Mouse (Mus musculus) CH12.LX (cell line): ENCODE results near the gene Glt1d1.

Experiments used
- CTCF ChIP-seq, 2 experiments: IDR thresholded peaks in 1 of 2; conservative IDR thresholded peaks in 1 of 2; 2 replicates each; pipeline ENCODE4 v1.5.1; 2011 to 2012; ENCODE audit warnings: low read depth in 2 of 2, low read length in 2 of 2, improper control_type of control experiment in 1 of 2, inconsistent platforms in 1 of 2, mild to moderate bottlenecking in 1 of 2, moderate library complexity in 1 of 2
- HCFC1 ChIP-seq: IDR thresholded peaks from 2 replicates; pipeline ENCODE4 v1.6.1; 2012; ENCODE audit warnings: low read depth, mild to moderate bottlenecking, inconsistent platforms, low read length, improper control_type of control experiment
- MAX ChIP-seq: IDR thresholded peaks from 2 replicates; pipeline ENCODE4 v1.6.1; 2011; ENCODE audit warnings: low read length, improper control_type of control experiment
- POLR2A ChIP-seq: IDR thresholded peaks from 2 replicates; pipeline ENCODE4 v1.6.1; 2011; ENCODE audit warnings: low read depth, mild to moderate bottlenecking, improper control_type of control experiment, low read length
- POLR2AphosphoS2 ChIP-seq: IDR thresholded peaks from 2 replicates; pipeline ENCODE4 v1.6.1; 2011; ENCODE audit warnings: low read depth, low read length, improper control_type of control experiment

GRCm38 (mm10) chr5:127624427-127625213 is 7.4 kb upstream of the Glt1d1 start:
- no peak for TF ChIP-seq MAX
- TF ChIP-seq CTCF (conservative IDR thresholded peaks at IDR 0.05 in 1 of 2, IDR thresholded peaks at IDR 0.05 in 1 of 2; ENCODE audit: low read depth in 2 of 2, low read length in 2 of 2), result peak in 1 of 2 experiments; percentile 7; a peak in 1 of 4 replicates
- TF ChIP-seq POLR2A, result no peak
- TF ChIP-seq HCFC1, result no peak
- TF ChIP-seq POLR2AphosphoS2, result no peak
